In genomic region chr16:91547974-91548373, GRCm38 (mm10) we compare ENCODE assay signal across 8 mouse cellular contexts. TPM values are rescaled to one million over a fixed set of nuclear protein-coding genes. Genes with fewer than 3 reads are reported as not detected.
DNase-seq lines count a peak whose midpoint lies in the region; ATAC-seq and TF ChIP-seq lines count a peak whose summit lies in the region.

No protein-coding gene starts in this region.

- 56% methylated on average over 5 of the region's 5 CpGs for WGBS in forebrain, embryonic 15.5 days
- 22% methylated on average over 5 of the region's 5 CpGs for WGBS in liver, embryonic 14.5 days (ENCODE audit: insufficient replicate concordance)
- WGBS in stomach, embryonic 15.5 days, result 48% methylated on average over 5 of the region's 5 CpGs

- peak; percentile 59 for DNase-seq in 416B (ENCODE audit: low read depth)
- no peak for DNase-seq in liver, embryonic 14.5 days (ENCODE audit: low read depth in 3 of 3, low spot score in 3 of 3)
- no peak for DNase-seq in left cerebral cortex, adult 11 months (ENCODE audit: low spot score)
- no peak for DNase-seq in right cerebral cortex, postnatal 14 days

- H3K27me3 ChIP-seq in erythroblast, embryonic 14.5 days (ENCODE audit: control insufficient read depth), result peaks cover 8% of the 10 kb centered on the region; the same call in 1 of the 2 replicates
- no peaks in the 10 kb centered on the region for H3K27me3 ChIP-seq in forebrain, embryonic 15.5 days
- no peaks in the 10 kb centered on the region for H3K27me3 ChIP-seq in liver, embryonic 14.5 days (ENCODE audit: control insufficient read depth, insufficient read depth, low read length)
- no peaks in the 10 kb centered on the region for H3K27me3 ChIP-seq in stomach, embryonic 15.5 days (replicated peaks)

- no peak for TF ChIP-seq CTCF in liver, embryonic 14.5 days (IDR thresholded peaks at IDR 0.05; ENCODE audit: low read depth)

- ATAC-seq in erythroblast, adult 5-6 weeks (replicated peaks; ENCODE audit: low FRiP score, poor library complexity, severe bottlenecking), result no peak
- ATAC-seq in forebrain, embryonic 15.5 days (replicated peaks), result no peak
- no peak for ATAC-seq in liver, embryonic 14.5 days (ENCODE audit: insufficient read depth)
- ATAC-seq in stomach, embryonic 15.5 days (ENCODE audit: insufficient read depth, low FRiP score, low read depth), result no peak

- no peak overlapping the region for H3K27ac ChIP-seq in forebrain, embryonic 15.5 days (replicated peaks)
- H3K27ac ChIP-seq in liver, embryonic 14.5 days, result no peak overlapping the region
- no peak overlapping the region for H3K27ac ChIP-seq in stomach, embryonic 15.5 days

- H3K4me2 ChIP-seq in forebrain, embryonic 15.5 days (replicated peaks), result peak overlapping the region; percentile 61
- peak overlapping the region; percentile 100 for H3K4me2 ChIP-seq in liver, embryonic 14.5 days (ENCODE audit: low read depth)
- H3K4me2 ChIP-seq in stomach, embryonic 15.5 days, result peak overlapping the region; percentile 60

- H3K9ac ChIP-seq in forebrain, embryonic 15.5 days (replicated peaks), result peak overlapping the region; percentile 90; the same call in 1 of the 2 replicates
- peak overlapping the region; percentile 92 for H3K9ac ChIP-seq in liver, embryonic 14.5 days (replicated peaks)
- H3K9ac ChIP-seq in stomach, embryonic 15.5 days, result no peak overlapping the region

- H3K9me3 ChIP-seq in erythroblast, embryonic 14.5 days (ENCODE audit: control insufficient read depth, low read length), result no peaks in the 10 kb centered on the region
- no peaks in the 10 kb centered on the region for H3K9me3 ChIP-seq in forebrain, embryonic 15.5 days
- H3K9me3 ChIP-seq in liver, embryonic 14.5 days (ENCODE audit: control insufficient read depth, low read length), result no peaks in the 10 kb centered on the region
- H3K9me3 ChIP-seq in stomach, embryonic 15.5 days, result no peaks in the 10 kb centered on the region

- no peak for TF ChIP-seq EP300 in liver, embryonic 14.5 days (IDR thresholded peaks at IDR 0.05; ENCODE audit: low read depth)

- H3K36me3 ChIP-seq in erythroblast, embryonic 14.5 days (ENCODE audit: control insufficient read depth), result no peaks in the 10 kb centered on the region
- H3K36me3 ChIP-seq in forebrain, embryonic 15.5 days, result no peaks in the 10 kb centered on the region
- H3K36me3 ChIP-seq in liver, embryonic 14.5 days (replicated peaks; ENCODE audit: control insufficient read depth, insufficient read depth, low read depth), result no peaks in the 10 kb centered on the region
- no peaks in the 10 kb centered on the region; the same call in 1 of the 2 replicates for H3K36me3 ChIP-seq in stomach, embryonic 15.5 days

- H3K4me1 ChIP-seq in erythroblast, embryonic 14.5 days (ENCODE audit: control insufficient read depth), result peaks cover 85% of the 10 kb centered on the region
- peaks cover 31% of the 10 kb centered on the region for H3K4me1 ChIP-seq in forebrain, embryonic 15.5 days
- H3K4me1 ChIP-seq in liver, embryonic 14.5 days (replicated peaks; ENCODE audit: control insufficient read depth in 2 of 2, insufficient read depth in 2 of 2, low read length in 1 of 2), result peaks cover 59 to 61% of the 10 kb centered on the region in 2 experiments
- peaks cover 28% of the 10 kb centered on the region for H3K4me1 ChIP-seq in stomach, embryonic 15.5 days

- H3K4me3 ChIP-seq in erythroblast, embryonic 14.5 days (replicated peaks), result peak overlapping the region; percentile 83
- H3K4me3 ChIP-seq in forebrain, embryonic 15.5 days, result peak overlapping the region; percentile 87
- H3K4me3 ChIP-seq in liver, embryonic 14.5 days (ENCODE audit: insufficient read depth in 1 of 2, low read depth in 2 of 2, low read length in 2 of 2), result peak overlapping the region; percentile 73 to 91
- H3K4me3 ChIP-seq in stomach, embryonic 15.5 days (replicated peaks), result peak overlapping the region; percentile 71

RNA-seq across cellular contexts. Expression of gene Ifngr2, which starts 1.1 kb away (rescaled TPM):
- 0.28 and 0.29 TPM in 2 replicates for polyA plus RNA-seq in erythroblast, embryonic 14.5 days (2012)
- total RNA-seq in erythroblast, adult 5-6 weeks (2015; ENCODE audit: low replicate concordance), result 6.7 and 13.3 TPM in 2 replicates
- total RNA-seq in erythroblast, adult 5-6 weeks (2017; ENCODE audit: low replicate concordance), result 3.9 and 6.4 TPM in 2 replicates
- 104 and 105 TPM in 2 replicates for polyA plus RNA-seq in forebrain, embryonic 15.5 days (2015; fragmentation: Nextera tagmentation; extraction: Ambion mirVana)
- polyA plus RNA-seq in liver, embryonic 14.5 days (2012; rRNA removed), result 3.9 and 4.9 TPM in 2 replicates
- polyA plus RNA-seq in liver, embryonic 14.5 days (2014; fragmentation: Nextera tagmentation; extraction: Ambion mirVana), result 13.1 and 13.5 TPM in 2 replicates
- 49.3 and 55.6 TPM in 2 replicates for polyA plus RNA-seq in stomach, embryonic 15.5 days (2015; fragmentation: Nextera tagmentation; extraction: Ambion mirVana)

RNA-seq across cellular contexts. Expression of gene Tmem50b, which starts 49.6 kb away (rescaled TPM):
- polyA plus RNA-seq in erythroblast, embryonic 14.5 days (2012), result 0.02 TPM in 1 of 2 replicates, not detected in the other
- total RNA-seq in erythroblast, adult 5-6 weeks (2015; ENCODE audit: low replicate concordance), result 20.8 and 23.6 TPM in 2 replicates
- total RNA-seq in erythroblast, adult 5-6 weeks (2017; ENCODE audit: low replicate concordance), result 11.2 and 12.0 TPM in 2 replicates
- polyA plus RNA-seq in forebrain, embryonic 15.5 days (2015; fragmentation: Nextera tagmentation; extraction: Ambion mirVana), result 83.2 and 89.2 TPM in 2 replicates
- 2.5 and 2.8 TPM in 2 replicates for polyA plus RNA-seq in liver, embryonic 14.5 days (2012; rRNA removed)
- 5.0 TPM in 2 replicates for polyA plus RNA-seq in liver, embryonic 14.5 days (2014; fragmentation: Nextera tagmentation; extraction: Ambion mirVana)
- polyA plus RNA-seq in stomach, embryonic 15.5 days (2015; fragmentation: Nextera tagmentation; extraction: Ambion mirVana), result 40.6 and 46.7 TPM in 2 replicates
